Mouse (Mus musculus) lung, postnatal 36 days (tissue): ENCODE data around the gene Acbd6.

ENCODE experiments used
- DNase-seq: peaks from one replicate; pipeline ENCODE4 v3.0.0; 2022; ENCODE audit warnings: mixed read lengths

The Acbd6 gene

GRCm38 (mm10) chr1:155558012-155558842 lies at the start of gene Acbd6:
Gene Acbd6 (plus strand): TSS chr1:155558120.
- peak; percentile 83 for DNase-seq

DNA sequence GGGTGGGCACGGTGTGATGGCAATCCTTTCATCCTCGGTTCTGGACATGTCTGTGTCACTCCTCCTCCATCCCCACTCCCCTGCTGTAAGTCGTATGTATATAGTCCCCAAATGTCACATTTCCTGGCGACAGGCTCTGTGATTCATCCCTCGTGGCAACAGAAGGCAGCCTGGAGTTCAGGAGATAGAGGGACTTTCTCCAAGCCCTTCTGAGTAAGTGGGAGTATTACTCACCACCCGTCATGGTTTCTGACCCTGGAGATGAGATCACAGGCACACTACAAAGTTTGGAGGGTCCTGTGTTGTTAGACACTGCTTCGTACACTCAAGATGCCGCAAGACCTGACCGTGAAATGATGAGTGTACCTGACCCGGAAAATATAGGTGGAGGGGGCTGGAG lies 47.7 kb upstream of the Acbd6 start:
- DNase-seq: no peak

GRCm38 (mm10) chr1:155515866-155516265 lies 42.1 kb upstream of the Acbd6 start:
- DNase-seq: no peak

- peak; percentile 79 for DNase-seq
These were observed 41.3 kb upstream of the Acbd6 start for GRCm38 (mm10) chr1:155516594-155516993.

DNA sequence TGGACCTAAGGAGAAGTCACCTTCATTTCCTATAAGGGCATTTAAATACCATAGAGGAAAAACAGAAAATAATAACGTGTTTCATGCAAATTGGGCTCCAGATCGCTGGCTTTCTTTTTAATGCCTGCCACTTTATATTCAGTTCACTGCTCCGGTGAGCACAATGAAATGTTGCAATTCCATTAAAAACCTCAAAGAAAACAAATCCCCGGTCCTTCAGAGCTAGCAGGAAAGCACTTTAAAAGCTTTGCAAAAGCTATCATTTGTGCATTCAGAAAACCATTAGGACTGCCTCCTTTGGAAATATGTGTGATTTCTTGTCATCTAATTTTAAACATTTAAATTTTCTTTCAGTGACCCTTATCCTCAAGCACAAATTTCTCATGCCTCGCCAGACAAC lies 40.9 kb upstream of the Acbd6 start:
- no peak for DNase-seq

GRCm38 (mm10) chr1:155520285-155520684 lies 37.6 kb upstream of the Acbd6 start:
- DNase-seq: no peak

GRCm38 (mm10) chr1:155522493-155522892 lies 35.4 kb upstream of the Acbd6 start:
- DNase-seq: no peak

- no peak for DNase-seq
These were observed 31.7 kb upstream of the Acbd6 start for GRCm38 (mm10) chr1:155526176-155526575.

GRCm38 (mm10) chr1:155527027-155527786 lies 30.7 kb upstream of the Acbd6 start:
- no peak for DNase-seq

- no peak for DNase-seq
These were observed 30.1 kb upstream of the Acbd6 start for GRCm38 (mm10) chr1:155527787-155528158.

GRCm38 (mm10) chr1:155528405-155529119 lies 29.4 kb upstream of the Acbd6 start:
- peak; percentile 31 for DNase-seq

DNA sequence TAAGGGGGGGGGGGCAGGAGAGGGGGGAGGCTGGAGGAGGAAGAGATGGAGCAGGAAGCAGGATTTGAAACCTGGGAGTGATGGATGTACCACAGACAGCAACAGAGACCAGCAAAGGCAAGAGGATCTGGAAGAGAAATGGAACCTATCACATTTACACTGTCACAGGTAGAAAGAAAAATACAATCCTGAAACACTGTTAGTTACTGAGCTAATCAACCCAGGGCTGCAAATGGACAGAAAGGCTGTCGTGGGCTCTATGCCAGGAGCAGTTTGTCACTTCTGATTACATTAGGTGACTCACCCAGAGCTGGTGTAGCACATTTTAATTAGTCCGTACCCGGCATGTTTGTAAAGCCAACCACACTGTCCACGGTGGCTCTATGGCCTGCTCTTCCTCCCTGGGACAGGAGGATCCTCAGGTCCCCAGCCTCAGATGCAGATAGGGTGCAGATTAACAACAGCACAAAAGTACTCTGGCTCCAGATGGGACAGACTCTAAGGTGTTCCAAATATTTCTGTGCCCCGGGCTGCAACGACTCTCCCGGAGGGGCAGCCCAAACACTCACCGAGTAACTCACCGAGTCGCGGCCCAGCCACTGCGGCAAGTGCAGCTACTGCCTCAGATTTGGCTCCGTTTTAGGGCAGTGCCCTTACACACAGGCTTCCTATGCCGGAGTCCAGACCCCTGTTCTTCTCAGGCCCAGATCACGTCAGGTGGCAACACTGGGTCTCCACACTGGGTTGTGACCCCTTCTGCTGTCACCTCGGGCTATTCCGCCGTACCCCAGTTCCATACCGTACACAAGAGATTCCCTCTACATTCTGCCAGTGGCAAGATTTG lies 28.6 kb upstream of the Acbd6 start:
- no peak for DNase-seq

GRCm38 (mm10) chr1:155530561-155531457 lies 27.1 kb upstream of the Acbd6 start:
- no peak for DNase-seq

DNA sequence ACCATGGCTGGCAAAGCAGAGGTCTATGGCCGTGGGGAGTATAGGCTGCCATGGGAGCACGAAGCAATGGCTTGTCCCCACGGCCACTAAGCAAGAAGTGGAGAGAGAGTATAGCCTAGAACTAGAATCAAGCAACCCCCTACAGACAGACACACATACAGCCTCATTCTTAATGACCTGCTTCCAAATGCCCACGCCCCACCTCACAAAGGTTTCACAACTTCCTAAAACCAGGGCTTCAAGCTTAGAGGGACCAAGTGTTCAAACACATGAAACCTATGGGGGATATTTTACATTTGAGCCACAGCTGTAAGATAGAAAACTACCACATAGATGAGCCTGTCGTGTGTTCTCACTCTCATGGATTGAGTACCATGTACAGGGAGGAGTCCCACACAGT lies 25.5 kb upstream of the Acbd6 start:
- no peak for DNase-seq

DNA sequence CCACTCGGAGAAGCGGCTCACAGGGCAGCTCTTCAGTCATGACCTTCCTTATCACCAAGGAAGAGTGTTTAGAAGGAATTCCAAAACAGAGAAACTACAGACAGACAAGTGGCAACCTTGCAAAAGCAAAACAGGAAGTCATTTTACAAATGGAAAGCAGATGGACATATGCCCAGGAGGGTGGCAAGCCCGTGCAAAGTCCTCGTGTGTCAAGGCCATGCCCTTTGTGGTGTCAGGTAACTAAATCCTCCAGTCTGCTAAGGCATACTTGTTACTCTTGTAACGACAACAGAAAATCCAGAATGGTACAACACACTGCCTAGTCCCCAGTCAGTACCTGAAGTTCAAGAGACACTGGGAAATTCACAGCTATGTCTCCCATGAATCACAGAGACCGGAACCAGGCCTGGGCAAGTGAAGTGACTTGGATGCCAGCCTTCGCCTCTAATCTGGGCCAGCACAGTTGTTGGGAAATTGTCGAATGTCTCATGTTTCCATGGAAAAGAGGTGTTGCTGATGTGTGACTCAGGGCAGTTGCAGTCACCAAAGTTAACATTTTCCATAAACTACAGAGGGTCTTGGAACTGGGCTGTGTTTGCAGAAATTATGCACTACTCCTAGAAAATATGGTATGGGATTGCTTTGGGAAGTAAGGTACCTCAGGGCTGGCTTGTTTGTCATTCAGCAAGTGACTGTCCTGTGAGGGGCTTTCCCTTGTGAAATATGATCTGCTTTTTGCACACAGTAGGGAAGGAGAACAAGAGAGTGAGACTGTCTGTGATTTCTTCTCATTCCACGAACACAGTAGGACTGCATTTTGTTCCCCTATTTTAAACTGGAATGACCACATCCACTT lies 24.9 kb upstream of the Acbd6 start:
- peak; percentile 59 for DNase-seq

GRCm38 (mm10) chr1:155533689-155533965 lies 24.3 kb upstream of the Acbd6 start:
- no peak for DNase-seq

- peak; percentile 88 for DNase-seq
These were observed 20.8 kb upstream of the Acbd6 start for GRCm38 (mm10) chr1:155537005-155537642.

GRCm38 (mm10) chr1:155538006-155538405 lies 19.9 kb upstream of the Acbd6 start:
- no peak for DNase-seq

DNA sequence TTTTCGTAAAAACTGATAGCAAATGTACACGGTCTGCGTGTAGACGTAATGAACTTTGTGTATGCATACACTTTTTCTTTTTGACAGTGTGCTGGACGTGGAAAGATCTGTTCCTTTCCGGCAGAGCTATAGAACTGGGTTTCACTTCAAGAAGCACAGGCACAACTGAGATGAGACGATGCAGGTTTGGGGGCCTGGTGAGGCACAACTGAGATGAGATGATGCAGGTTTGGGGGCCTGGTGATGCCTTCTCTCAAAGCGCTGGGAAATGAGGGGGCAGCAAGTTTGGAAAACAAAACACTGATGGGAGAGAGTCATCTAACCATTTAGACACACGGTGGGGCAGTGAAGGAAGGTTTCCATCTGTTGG lies 293 bp upstream of the Acbd6 start:
- no peak for DNase-seq

DNA sequence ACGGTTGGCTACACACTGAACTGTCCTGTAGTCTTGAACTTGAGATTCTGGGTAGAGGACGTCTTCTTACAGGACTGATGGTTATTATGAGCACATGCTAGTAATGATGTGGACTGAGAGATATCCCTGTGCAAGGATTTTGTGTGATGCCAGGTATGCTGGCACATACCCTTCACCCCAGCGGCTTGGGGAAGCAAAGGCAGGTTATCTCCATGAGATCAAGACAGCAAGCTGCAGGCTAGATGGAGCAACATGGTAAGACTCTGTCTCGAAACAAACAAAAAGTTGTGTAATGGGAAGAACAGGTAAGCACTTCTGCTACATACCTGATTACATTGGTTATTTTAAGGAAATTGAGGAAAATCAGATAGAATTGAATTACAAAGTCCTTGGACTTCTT lies 2.1 kb downstream of the Acbd6 start:
- DNase-seq: no peak
